Mouse (Mus musculus) hindbrain, embryonic 14.5 days (tissue): ENCODE data around the gene Nfam1. TPM values are rescaled to one million over a fixed set of nuclear protein-coding genes. Genes with fewer than 3 reads are reported as not detected.

Experiments
- ATAC-seq: fragments of 200-750 bp; cut with Nextera tagmentation; 2 replicates; pipeline ENCODE4 v1.8.0; 2017; ENCODE audit warnings: moderate number of reproducible peaks, mild to moderate bottlenecking, moderate TSS enrichment, moderate library complexity; ENCODE audit not compliant: low FRiP score
- DNase-seq: peaks from one replicate; pipeline ENCODE4 v3.0.0-alpha.2; 2015; ENCODE audit warnings: low spot score
- H3K27ac ChIP-seq: fragments of 300-500 bp; sonication (generic); 2 replicates; pipeline ENCODE4 v1.5.1; 2014; ENCODE audit warnings: mild to moderate bottlenecking, moderate library complexity
- H3K27me3 ChIP-seq: fragments of 300-500 bp; sonication (generic); 2 replicates; pipeline ENCODE4 v1.6.1; 2014; ENCODE audit warnings: mild to moderate bottlenecking, low read length, mixed read lengths; ENCODE audit not compliant: control insufficient read depth, insufficient read depth
- H3K36me3 ChIP-seq: fragments of 300-500 bp; sonication (generic); replicated peaks from 2 replicates; pipeline ENCODE4 v1.6.1; 2014; ENCODE audit not compliant: control insufficient read depth, insufficient read depth
- H3K4me1 ChIP-seq: fragments of 300-500 bp; sonication (generic); replicated peaks from 2 replicates; pipeline ENCODE4 v1.6.1; 2014; ENCODE audit warnings: antibody characterized with exemption, low read length, mixed read lengths; ENCODE audit not compliant: control insufficient read depth, insufficient read depth
- H3K4me2 ChIP-seq: fragments of 300-500 bp; sonication (generic); replicated peaks from 2 replicates; pipeline ENCODE4 v1.6.1; 2014; ENCODE audit warnings: mild to moderate bottlenecking, moderate library complexity
- H3K4me3 ChIP-seq: fragments of 300-500 bp; sonication (generic); replicated peaks from 2 replicates; pipeline ENCODE4 v1.5.1; 2014; ENCODE audit warnings: mild to moderate bottlenecking, low read length
- H3K9ac ChIP-seq: fragments of 300-500 bp; sonication (generic); 2 replicates; pipeline ENCODE4 v1.6.1; 2014
- H3K9me3 ChIP-seq: fragments of 300-500 bp; sonication (generic); 2 replicates; pipeline ENCODE4 v1.6.1; 2016; ENCODE audit warnings: low read length; ENCODE audit not compliant: control insufficient read depth
- WGBS: fragments of 180-500 bp; shearing (Covaris S2); extraction: QIAGEN DNeasy Blood & Tissue Kit; methylation state at CpG from one replicate; pipeline ENCODE4 v1.1.7; 2014; 5-methylcytosine and 5-hydroxymethylcytosine counted together
- polyA plus RNA-seq: library from polyadenylated mRNA; unstranded; fragments of >200 nt; fragmentation: Nextera tagmentation; extraction: Ambion mirVana; gene quantifications from 2 replicates; pipeline ENCODE4 v1.2.1, GENCODE M21; 2014

Gene Nfam1
- polyA plus RNA-seq, 1 experiment from 2014 or later: 1.9 TPM

GRCm38 (mm10) chr15:83030884-83031283, 2.2 kb downstream of the Nfam1 start:
- H3K4me2 ChIP-seq: no peak overlapping the region
- no peak for DNase-seq
- H3K36me3 ChIP-seq: no peaks in the 10 kb centered on the region
- no peak for ATAC-seq
- H3K9me3 ChIP-seq: no peaks in the 10 kb centered on the region
- no peak overlapping the region for H3K9ac ChIP-seq
- WGBS: 67% methylated on average over 4 of the region's 4 CpGs
- H3K4me3 ChIP-seq: no peak overlapping the region
- peaks cover 48% of the 10 kb centered on the region for H3K4me1 ChIP-seq
- peaks cover 9% of the 10 kb centered on the region; the same call in 1 of the 2 replicates for H3K27me3 ChIP-seq
- H3K27ac ChIP-seq: peak overlapping the region; percentile 29; the same call in 1 of the 2 replicates

- no peak overlapping the region for H3K4me2 ChIP-seq
- H3K27ac ChIP-seq: peak overlapping the region; percentile 29
- peaks cover 53% of the 10 kb centered on the region for H3K4me1 ChIP-seq
- 28% methylated on average over 11 of the region's 11 CpGs for WGBS
- no peak for DNase-seq
- H3K9ac ChIP-seq: peak overlapping the region; percentile 24; the same call in 1 of the 2 replicates
- ATAC-seq: no peak
- no peak overlapping the region for H3K4me3 ChIP-seq
- peaks cover 14% of the 10 kb centered on the region; the same call in 1 of the 2 replicates for H3K27me3 ChIP-seq
- no peaks in the 10 kb centered on the region for H3K9me3 ChIP-seq
- no peaks in the 10 kb centered on the region for H3K36me3 ChIP-seq
Observed at GRCm38 (mm10) chr15:83029725-83030718, 3.1 kb downstream of the Nfam1 start.

DNA sequence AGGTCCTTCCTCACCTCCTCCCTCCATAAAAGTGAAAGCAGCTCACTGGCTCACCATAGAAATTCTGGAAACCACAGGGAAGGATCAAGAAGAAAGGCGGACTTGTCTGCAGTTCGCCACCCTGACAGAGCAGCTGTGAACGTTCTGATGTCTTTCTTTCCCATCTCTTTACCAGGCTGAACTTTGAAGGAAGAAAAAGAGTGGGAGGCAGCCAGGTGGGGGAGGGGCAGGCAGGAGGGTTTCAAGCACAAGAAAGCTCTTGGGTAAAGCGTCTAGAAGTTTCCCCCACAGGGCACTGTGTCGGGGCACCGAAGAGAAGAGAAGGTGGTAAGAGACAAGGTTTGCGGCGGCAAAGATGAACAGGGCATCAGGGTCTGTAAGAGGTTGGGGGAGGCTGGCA, 7.0 kb downstream of the Nfam1 start:
- WGBS: 51% methylated on average over 8 of the region's 8 CpGs
- no peak overlapping the region for H3K27ac ChIP-seq
- H3K27me3 ChIP-seq: peaks cover 15% of the 10 kb centered on the region; the same call in 1 of the 2 replicates

GRCm38 (mm10) chr15:83025041-83025760, 7.9 kb downstream of the Nfam1 start:
- Histone ChIP-seq H3K4me3 (no peak overlapping the region), H3K27ac (no peak overlapping the region), H3K27me3 (peaks cover 15% of the 10 kb centered on the region; the same call in 1 of the 2 replicates), H3K9ac (no peak overlapping the region), H3K4me1 (peaks cover 30% of the 10 kb centered on the region), H3K36me3 (no peaks in the 10 kb centered on the region), H3K4me2 (no peak overlapping the region), H3K9me3 (no peaks in the 10 kb centered on the region)
- ATAC-seq (no peak), DNase-seq (no peak)
- WGBS: 27% methylated on average over 25 of the region's 25 CpGs

More for the DNA sequence above, 7.0 kb downstream of the Nfam1 start:
- Histone ChIP-seq H3K9me3 (no peaks in the 10 kb centered on the region), H3K9ac (no peak overlapping the region), H3K36me3 (no peaks in the 10 kb centered on the region), H3K4me1 (peaks cover 33% of the 10 kb centered on the region), H3K4me3 (no peak overlapping the region), H3K4me2 (no peak overlapping the region)
- ATAC-seq (no peak), DNase-seq (no peak)

- no peak for ATAC-seq
- Histone ChIP-seq H3K9ac (no peak overlapping the region), H3K4me2 (no peak overlapping the region), H3K36me3 (no peaks in the 10 kb centered on the region), H3K27ac (no peak overlapping the region), H3K4me1 (peaks cover 24% of the 10 kb centered on the region), H3K9me3 (no peaks in the 10 kb centered on the region), H3K4me3 (no peak overlapping the region), H3K27me3 (peaks cover 15% of the 10 kb centered on the region; the same call in 1 of the 2 replicates)
- WGBS: 37% methylated on average over 8 of the region's 8 CpGs
- DNase-seq: peak; percentile 51
Observed at GRCm38 (mm10) chr15:83022947-83023346, 10.2 kb downstream of the Nfam1 start.

- H3K27me3 ChIP-seq: no peaks in the 10 kb centered on the region
- ATAC-seq (peak; percentile 60), DNase-seq (peak; percentile 86)
- H3K4me3 ChIP-seq: no peak overlapping the region
- H3K9me3 ChIP-seq: no peaks in the 10 kb centered on the region
- no peak overlapping the region for H3K27ac ChIP-seq
- no peak overlapping the region for H3K4me2 ChIP-seq
- H3K36me3 ChIP-seq: no peaks in the 10 kb centered on the region
- 7% methylated on average over 15 of the region's 15 CpGs for WGBS
- H3K4me1 ChIP-seq: peaks cover 22% of the 10 kb centered on the region
- H3K9ac ChIP-seq: no peak overlapping the region
Observed at GRCm38 (mm10) chr15:83010990-83011664, 22.0 kb downstream of the Nfam1 start.

- Histone ChIP-seq H3K27ac (no peak overlapping the region), H3K4me2 (no peak overlapping the region), H3K9me3 (no peaks in the 10 kb centered on the region), H3K4me3 (no peak overlapping the region), H3K27me3 (no peaks in the 10 kb centered on the region), H3K36me3 (no peaks in the 10 kb centered on the region), H3K4me1 (peaks cover 22% of the 10 kb centered on the region), H3K9ac (no peak overlapping the region)
- WGBS: 2% methylated on average over 8 of the region's 8 CpGs
- no peak for DNase-seq
- no peak for ATAC-seq
Observed at GRCm38 (mm10) chr15:83010423-83010822, 22.7 kb downstream of the Nfam1 start.

- no peak overlapping the region for H3K27ac ChIP-seq
- H3K4me3 ChIP-seq: no peak overlapping the region
- 95% methylated on average over 6 of the region's 6 CpGs for WGBS
- peaks cover 22% of the 10 kb centered on the region for H3K4me1 ChIP-seq
- no peaks in the 10 kb centered on the region for H3K36me3 ChIP-seq
- no peak overlapping the region for H3K4me2 ChIP-seq
- DNase-seq (no peak), ATAC-seq (no peak)
- H3K9ac ChIP-seq: no peak overlapping the region
- H3K27me3 ChIP-seq: no peaks in the 10 kb centered on the region
- no peaks in the 10 kb centered on the region for H3K9me3 ChIP-seq
Observed at GRCm38 (mm10) chr15:83009532-83009931, 23.6 kb downstream of the Nfam1 start.
